Mouse (Mus musculus): Measurements from ENCODE around the gene Myom1. TPM values are rescaled to one million over a fixed set of nuclear protein-coding genes. Genes with fewer than 3 reads are reported as not detected.

Myom1 gene
- total RNA-seq, 2 experiments from 2014 or later, result 1,013 to 1,104 TPM

DNA sequence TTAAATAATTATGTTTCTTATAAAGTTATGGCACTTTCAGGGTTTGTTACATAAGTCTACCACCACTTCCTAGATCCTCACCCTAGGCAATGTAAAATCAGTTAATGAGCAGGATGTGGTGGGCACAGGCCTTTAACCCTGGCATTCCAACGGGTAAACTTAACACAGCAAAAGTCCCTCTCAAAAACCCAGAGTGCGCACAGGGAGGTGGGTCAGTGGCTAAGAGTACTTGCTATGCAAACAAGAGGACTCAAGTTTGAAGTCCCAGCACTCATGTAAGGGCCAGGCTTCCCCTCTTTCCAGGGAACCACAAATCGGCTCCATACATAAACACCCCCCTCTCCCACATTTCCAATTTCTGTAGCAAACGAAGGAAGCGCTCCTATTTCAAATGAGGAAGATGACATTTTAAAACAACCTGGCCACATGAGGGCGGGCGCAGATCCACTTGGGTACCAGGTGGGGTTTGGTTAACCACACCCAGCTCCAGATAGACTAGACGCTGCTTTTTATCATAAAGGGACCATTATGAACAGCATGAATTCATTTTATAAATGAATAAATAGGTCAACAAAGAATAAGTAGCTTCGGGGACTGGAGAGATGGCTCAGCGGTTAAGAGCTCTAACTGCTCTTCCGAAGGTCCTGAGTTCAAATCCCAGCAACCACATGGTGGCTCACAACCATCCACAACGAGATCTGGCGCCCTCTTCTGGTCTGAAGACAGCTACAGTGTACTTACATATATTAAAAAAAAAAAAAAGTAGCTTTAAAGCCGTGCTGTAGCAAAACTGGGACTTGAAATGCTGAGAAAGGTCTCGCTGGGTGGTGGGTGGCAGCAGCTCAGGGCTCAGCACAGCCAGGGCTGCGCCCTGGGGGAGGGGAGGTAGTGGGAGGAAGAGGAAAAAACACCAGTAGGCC is 10.5 kb upstream of the Myom1 start:
- no peak for DNase-seq

DNA sequence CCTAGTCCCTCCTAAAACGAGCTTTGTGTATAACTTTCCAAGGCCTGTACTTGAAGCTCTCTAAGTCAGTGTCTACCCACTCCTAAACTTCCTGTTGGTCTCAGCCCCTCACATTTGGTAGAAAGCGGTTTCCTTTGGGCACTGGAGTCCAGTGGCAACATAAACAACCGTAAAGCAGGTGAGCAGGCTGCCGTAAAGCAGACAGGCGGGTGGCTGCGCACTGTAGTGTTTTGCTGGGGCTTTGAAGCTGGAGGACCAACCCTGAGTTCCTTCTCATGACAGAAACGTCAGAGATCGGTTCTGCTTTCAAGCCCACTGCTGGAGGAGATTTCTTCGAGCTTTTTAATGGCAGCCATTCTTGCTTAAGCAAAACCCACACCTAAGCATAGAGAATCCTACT is 9.8 kb upstream of the Myom1 start:
- DNase-seq, result no peak

DNA sequence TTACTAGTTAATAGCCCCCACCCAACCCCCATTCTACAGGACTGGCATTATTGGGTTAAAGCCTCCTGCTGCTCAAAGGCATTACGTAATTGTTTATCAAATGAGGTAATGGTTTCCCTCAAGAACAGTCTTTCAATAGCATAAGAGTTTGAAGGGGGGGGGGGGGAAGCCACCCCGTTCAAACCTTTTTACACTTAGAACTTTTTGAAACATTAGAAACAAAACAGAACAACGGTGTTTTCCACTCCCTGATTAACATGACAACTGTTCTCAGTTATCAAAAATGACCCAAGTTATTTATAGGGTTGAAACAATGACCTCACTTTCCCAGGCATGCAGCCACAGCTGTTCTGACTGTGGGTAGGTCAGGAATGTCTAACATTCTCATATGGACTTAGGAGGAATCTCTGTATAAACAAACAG is 9.0 kb upstream of the Myom1 start:
- DNase-seq, result no peak

DNA sequence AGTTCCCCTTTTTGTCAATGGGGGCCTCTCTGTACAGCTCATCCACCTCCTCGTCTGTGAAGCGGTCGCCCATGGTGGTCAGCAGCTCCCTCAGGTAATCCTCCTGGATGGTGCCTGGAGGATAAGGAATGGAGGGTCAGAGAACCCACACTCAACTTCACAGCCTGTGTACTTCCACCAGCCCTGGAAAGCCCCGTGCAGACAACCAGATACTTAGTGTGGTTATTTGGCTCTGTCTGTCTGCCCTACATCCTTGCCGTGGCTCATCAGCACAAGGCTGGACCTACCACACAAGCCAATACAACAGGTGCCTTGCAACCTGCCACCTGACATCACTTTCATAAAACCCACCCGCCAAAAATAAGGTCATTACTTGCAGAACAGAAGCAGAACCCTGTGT is 7.8 kb upstream of the Myom1 start:
- no peak for DNase-seq

DNA sequence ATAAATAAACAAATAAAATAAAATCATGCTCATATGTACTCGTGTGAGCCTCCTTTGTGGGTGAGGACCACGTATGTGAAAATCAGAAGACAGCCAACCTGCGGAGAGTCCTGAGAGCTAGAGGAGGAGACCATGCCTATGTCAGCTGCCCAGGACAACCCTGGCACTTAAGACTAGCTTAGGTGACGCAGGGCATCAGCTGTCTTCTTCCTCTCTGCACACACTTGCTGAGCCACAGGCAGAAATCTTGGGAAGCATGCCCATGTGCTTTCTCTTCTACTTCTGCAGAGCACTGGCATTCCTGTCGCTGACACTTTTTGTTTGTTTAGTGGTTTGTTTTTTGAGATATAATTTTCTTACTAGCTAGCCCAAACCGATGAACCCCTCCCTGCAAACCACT is 6.9 kb upstream of the Myom1 start:
- DNase-seq, result no peak

DNA sequence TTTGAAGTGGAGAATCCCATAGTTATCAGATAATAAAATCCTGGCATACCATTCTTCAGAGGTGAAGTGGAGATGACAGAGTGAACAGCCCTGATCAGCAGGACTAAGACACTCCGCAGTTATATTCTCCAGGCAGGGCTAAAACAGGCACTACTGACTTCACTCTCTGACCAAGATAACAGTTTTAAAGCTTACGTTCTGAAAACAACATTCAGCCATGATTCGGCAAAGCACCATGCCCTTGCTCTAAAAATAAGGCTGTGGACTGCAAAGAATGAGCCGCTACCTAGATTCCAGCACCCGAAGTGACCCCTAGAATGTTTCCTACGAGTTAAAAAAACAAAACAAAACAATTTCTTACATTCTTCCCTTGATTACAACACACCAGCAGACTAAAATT is 4.6 kb upstream of the Myom1 start:
- no peak for DNase-seq

DNA sequence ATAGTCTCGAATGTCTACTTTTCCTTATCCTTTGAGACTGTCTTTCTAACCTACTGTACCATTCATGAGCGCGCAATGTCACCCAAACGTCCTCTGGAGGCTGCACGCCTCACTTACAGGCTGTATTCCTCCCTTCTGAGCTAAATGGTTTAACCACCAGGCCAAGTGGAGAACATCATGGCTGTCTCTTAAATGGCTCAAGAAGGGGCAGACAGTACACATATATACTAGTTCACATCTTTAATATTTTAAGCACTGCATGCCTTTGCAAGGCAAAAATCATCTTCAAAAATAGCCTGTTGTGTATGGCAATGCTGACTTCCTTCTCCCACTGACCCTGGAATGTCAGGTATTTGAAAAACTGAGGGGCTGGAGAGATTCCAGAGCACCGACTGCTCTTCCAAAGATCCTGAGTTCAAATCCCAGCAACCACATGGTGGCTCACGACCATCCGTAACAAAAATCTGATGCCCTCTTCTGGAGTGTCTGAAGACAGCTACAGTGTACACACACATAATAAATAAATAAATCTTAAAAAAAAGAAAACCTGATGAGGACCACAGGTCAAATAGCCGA is 3.9 kb upstream of the Myom1 start:
- DNase-seq, result no peak

DNA sequence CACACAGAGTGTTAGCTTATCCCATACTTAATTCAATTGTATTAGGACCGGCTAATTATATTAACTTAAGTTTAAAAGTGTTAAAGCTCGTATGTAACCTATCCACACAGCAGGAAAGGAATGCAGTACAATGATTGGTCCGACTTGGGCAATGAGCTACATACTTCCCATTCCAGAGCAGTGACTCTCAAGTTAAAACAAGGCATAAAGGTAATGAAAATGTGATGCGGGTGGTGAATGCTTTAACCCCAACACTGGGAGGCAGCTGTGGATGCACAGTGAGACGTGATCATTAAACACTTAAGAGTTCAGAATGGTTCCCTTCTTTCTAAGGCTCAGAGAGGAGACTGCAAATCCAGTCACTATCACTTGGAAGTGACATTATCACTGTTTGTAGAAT is 3.2 kb upstream of the Myom1 start:
- DNase-seq, result no peak

DNA sequence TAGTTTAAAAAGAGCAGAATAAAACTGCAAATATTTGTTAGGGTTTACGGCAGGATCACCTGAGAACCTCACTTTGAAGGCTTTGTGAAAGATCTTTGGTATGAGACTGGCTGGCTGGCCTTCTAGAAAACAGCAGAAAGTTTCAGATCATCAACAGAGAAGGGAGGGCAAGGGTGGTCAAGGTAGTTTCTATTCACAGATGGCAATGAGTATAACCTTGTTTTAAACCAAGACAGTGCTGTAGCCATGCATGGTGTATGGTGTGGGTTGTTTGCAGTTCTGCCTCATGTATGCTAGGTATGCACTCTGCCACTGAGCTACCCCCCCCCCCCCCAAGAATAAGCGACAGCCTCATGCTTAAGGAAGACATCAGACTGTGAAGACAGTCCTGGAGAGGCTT is 2.2 kb upstream of the Myom1 start:
- DNase-seq, result no peak

DNA sequence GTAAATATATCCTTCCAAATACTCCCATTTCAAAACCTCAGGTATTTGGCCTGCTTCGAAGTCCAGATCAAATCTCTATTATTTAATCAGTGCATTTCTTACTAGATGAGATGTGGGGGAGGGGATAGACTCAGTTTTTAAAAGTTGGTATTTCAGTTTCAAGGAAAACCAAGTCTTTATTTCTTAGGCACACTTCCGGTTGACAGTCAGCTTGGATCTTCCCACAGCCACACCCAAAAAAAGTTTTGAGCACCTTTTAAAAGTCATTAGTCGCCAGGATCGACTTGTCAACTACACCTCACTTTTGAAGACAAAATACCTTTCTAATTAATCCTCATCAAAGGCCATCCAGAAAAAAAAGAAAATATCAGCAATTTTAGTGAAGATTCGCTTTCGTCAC is 1.4 kb upstream of the Myom1 start:
- no peak for DNase-seq

DNA sequence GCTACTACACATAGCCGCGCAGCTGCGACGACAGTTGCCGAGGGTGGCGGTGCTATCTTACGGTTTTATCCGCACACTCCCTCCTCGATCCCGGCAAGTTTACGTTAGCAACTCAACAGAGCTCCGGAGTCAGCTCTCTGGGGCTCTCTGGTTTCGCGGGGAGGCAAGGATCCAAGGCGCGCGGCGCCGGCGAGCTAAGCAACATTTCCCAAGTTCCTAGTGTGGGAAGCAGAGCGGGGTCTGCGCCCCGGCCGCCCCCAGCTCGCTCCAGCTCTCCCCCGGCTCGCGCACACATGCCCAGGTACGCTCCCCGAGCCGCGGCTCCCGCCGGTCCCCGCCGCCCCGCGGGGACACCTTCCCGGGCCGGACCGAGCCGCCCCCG is 743 bp upstream of the Myom1 start:
- peak; percentile 79 for DNase-seq

DNA sequence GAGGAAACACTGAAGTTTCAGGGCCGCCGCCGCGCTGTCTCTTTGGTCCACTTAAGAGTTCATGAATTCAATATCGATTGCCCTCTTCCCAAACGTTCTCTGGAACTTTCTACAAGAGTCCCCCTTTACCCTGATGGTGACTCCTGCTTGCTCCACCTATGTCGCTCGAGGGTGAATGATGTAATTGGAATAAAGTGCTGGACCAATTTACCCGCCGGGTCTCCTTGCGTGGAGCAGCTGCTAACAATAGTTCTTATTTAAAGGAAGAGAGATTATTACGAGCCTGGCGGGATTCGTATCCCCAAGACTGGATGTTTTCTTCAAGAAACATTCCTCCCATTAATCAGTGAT is 286 bp downstream of the Myom1 start, which contains the start of gene Myl12a:
TSS of gene Myl12a (minus strand) at position 135 of the 351 bp plus-strand sequence.
- DNase-seq, result no peak

DNA sequence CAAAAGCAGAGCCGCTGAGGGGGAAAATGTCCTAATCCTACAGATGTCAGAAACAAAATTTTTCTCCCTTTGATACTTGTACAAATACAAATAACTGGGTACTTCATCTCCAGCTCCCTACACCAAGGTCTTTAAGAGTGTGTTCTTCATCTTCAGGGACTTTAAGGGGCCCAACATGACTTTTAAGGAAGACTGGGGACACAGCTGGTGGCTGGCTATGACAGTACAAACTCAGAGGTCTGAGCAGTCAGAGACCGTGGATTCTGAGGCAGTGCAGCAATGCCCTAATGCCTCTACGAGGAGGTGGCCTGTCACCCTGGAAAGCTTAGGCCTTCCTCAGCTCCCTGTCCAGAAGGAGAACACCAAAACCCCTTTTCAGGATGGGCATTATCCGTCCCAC is 679 bp downstream of the Myom1 start:
- no peak for DNase-seq

DNA sequence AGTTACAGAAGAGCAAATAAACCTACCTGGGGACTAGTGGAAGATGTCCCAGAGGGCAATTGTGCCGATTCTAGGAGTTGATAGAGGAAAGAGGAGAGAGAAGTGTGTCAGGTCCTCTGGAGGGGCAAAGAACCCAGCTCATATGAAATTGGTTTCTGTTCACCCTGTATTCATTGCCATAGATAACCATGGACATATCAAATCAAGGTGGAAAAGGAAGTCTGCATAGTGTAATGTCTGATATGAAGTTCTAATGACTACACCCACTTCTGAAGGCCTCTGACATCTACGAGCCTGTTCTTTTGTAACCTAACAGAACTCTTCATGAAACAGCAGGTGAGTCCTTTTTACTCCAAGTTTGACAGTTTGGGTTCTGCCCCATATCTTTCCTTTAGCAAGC is 1.3 kb downstream of the Myom1 start:
- DNase-seq, result no peak

DNA sequence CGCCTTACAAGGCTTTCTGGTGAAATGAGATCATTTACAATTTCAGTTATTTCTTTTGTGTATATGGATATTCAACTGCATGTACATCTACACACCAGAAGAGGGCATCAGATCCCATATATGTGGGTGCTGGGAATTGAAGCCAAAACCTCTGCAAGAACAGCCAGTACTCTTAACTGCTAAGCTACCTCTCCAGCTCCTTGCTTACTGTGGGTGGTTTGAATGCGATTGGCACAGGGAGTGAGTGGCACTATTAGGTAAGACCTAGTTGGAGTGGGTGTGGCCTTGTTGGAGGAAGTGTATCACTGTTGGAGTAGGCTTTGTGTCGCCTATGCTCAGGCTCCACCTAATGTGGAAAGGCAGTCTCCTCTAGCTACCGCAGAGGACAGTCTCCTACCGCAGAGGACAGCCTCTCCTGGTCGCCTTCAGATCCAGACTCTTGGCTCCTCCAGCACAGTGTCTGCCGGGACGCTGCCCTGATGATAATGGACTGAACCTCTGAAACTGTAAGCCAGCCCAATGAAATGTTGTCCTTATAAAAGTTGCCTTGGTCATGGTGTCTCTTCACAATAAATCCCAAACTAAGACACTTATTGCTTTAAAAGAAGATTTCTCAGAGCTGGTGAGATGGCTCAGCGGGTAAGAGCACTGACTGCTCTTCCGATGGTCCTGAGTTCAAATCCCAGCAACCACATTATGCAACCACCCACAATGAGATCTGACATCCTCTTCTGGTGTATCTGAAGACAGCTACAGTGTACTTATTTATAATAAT is 1.9 kb downstream of the Myom1 start:
- DNase-seq, result no peak

DNA sequence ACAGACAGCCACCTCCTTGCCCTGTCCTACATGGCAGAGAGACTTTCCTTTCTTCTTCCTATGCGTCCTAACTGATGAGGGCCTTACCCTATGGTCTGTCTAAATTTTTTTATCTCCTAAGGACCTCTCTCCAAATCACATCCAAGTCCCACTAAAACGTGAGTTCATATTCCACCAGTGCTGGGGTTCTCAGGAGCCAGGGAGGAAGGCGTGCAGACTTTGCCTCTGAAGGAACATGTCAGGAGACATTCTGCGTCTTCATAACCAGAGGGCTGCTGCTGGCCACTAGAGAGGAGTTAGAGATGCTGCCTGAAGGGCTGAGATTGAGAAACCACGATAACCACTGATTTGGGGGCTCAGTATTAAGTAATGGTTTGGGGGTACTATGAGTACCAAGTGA is 4.5 kb downstream of the Myom1 start:
- DNase-seq, result no peak

DNA sequence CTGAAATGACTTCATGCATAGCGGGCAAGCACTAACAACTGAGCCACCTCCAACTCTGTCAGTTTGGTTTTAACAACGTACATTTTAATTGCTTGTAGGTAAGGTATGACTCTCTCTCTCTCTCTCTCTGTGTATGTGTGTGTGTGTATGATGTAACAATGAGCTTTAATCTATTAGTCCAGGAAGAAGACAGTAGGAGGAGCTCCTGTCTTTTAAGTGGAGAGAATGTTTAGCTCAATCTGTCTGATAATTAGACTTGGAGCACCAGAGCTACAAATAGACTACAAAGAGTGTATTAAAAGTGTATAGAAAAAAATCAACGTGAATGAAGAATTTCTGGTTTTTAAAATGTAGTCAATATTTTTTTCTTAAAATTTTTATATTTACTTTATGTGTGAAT is 6.2 kb downstream of the Myom1 start:
- no peak for DNase-seq

DNA sequence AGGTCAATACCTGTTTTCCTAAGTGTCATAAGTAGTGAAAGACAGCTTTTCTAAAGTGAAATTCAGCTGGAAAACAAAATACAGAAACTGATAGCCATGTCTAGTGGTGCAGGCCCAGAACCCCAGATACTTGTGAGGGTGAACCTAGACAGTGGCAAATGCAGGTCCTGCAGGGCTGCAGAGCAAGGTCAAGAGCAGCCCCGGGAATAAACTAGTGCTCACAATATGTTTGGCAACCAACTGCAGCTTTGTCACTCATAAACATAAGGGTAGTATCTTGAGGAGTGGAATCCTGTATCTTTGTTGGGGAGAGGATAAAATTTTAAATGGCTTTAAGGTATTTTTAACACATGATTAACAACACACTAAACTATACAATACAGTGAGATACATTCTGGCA is 7.3 kb downstream of the Myom1 start:
- DNase-seq, result no peak

DNA sequence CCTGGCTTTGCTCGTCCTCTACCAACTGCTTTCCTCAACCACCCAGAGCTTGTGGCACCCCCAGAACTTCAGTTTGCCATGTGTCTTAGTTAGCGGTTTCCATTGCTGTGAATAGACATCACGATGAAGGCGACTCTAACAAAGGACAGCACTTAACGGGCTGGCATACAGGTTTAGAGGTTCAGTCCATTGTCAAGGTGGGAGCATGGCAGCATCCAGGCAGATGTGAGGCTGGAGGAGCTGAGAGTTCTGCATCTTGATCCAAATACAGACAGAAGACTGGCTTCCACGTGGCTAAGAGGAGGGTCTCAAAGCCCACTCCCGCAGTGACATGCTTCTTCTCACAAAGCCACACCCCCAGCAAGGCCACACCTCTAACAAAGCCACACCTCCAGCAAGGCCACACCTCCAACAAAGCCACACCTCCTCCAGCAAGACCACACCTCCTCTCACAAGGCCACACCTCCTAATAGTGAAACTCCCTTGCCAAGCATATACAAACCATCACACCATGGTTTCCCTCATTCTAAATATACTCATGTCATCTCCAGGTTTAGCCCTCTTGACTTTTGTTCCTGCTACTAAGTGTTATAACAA is 8.3 kb downstream of the Myom1 start:
- no peak for DNase-seq

DNA sequence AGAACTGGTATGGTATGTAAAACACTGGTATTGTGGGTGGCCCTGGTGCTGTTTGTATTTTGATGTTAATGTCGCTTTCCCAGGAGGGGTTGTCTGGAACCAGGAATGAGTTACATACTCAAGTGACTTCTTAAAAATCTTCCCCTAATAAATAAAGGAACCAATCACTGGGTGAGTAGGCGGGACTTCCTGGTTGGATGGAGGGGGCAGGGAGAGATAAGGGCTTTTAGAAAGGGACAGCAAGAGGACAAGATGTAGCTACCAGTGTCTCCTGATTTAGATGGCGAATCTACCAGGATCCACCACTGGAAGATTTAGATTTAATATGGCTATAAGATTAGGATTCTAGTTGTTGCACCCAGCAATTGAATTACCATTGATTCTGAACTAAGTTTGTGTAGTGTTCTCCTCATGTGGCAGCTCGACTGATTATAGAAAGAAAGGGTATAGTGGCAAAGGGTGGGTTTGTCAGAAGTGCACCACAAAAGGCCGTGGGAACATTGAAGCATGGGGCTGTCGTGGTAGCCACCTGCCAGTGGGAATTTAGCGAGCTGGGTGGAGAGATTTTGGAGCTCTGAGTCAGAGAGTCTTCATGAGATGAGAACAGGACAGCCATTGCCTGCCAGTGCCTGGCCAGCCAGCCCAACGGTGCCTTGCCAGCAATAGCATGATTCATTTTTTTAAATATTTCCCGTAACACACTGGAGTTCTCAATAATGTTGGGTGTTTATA is 9.7 kb downstream of the Myom1 start:
- no peak for DNase-seq

DNA sequence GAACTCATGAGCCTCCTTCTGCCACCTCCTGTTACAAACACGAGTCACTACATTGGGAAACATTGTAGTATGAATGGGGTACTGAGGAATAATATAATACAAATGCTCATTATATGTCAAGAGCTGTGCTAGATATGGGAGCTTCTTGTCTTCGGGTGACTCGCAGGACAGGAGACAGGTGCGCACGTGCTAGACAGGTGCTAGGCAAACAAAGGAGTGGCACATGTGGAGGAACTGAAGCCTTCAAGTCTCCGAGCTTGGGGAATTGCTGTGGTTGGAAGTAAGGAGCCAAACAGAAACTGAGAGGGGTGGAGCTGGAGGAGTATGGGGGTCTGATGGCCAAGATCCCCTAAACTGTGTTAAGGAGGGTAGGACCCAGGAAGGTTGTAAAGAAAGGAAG is 10.7 kb downstream of the Myom1 start:
- DNase-seq, result no peak

DNA sequence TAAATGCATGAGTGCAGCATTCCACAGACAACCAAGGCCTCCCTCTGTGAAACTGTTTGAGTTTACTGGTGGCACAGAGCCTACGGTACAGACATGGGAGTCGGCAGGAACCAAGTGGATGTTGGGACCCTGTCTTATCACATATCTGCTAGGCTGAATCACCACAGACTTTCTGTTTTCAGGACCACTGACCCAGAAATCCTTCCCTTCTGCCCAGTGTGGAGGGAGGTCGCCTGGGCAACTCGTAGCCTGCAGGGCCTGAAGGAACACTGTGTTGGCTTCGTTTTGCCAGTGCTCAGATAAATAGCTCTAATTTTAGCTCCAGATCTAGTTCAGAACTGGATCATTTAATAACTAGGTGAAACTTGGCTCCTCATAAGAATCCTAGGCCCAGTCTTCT is 12.5 kb downstream of the Myom1 start:
- DNase-seq, result no peak
